Mouse (Mus musculus) layer of hippocampus, postnatal 10 days (tissue): ENCODE measurements around the gene Tomm40l. TPM values are rescaled to one million over a fixed set of nuclear protein-coding genes. Genes with fewer than 3 reads are reported as not detected.
"Not testable (repeated sequence)": the region's sequence is repeated elsewhere in the genome, so short reads cannot be mapped to it uniquely, and the experiment has no call there.

ENCODE experiments used
- DNase-seq, 2 experiments: peaks; one replicate each; pipeline ENCODE4 v3.0.0; 2021; ENCODE audit warnings: low spot score in 2 of 2
- total RNA-seq, 2 experiments: library from RNA; stranded (reverse); gene quantifications; 2 replicates each; pipeline ENCODE4 v1.2.3; 2021

Tomm40l gene
- total RNA-seq, 2 experiments from 2014 or later, result 65.5 to 66.3 TPM

- peak; percentile 49 to 51 for DNase-seq
Measured at GRCm38 (mm10) chr1:171250680-171251593, 28.6 kb upstream of the Tomm40l start, which contains the start of gene Ndufs2. Gene Ndufs2 (minus strand): TSS chr1:171251388.

- peak; percentile 65 to 72 for DNase-seq
Measured at GRCm38 (mm10) chr1:171249913-171250600, 27.7 kb upstream of the Tomm40l start, which contains the start of gene Adamts4. Gene Adamts4 (plus strand): TSS chr1:171250421.

GRCm38 (mm10) chr1:171248386-171249226, 26.3 kb upstream of the Tomm40l start:
- no peak for DNase-seq

DNA sequence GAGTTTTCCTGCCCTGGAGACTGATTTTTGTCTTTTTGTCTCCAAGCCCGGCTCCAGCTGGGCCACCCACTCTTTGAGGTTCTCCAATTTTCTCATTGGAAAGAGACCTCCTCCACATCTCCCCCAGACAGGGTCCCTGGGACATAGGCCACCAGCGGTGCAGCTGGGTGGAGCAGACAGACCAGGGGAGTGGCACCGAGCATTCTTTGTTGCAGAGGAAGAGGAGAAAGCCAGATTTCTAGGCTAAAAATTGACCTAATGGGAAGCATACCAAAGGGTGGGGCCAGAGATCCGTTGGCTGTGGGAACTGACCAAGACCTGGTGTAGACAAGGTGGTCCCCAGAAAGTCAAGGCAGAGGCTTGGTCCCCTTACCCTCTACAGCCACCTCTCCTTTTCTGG, 25.6 kb upstream of the Tomm40l start:
- no peak for DNase-seq

GRCm38 (mm10) chr1:171247453-171247841, 25.1 kb upstream of the Tomm40l start:
- DNase-seq, result no peak

DNA sequence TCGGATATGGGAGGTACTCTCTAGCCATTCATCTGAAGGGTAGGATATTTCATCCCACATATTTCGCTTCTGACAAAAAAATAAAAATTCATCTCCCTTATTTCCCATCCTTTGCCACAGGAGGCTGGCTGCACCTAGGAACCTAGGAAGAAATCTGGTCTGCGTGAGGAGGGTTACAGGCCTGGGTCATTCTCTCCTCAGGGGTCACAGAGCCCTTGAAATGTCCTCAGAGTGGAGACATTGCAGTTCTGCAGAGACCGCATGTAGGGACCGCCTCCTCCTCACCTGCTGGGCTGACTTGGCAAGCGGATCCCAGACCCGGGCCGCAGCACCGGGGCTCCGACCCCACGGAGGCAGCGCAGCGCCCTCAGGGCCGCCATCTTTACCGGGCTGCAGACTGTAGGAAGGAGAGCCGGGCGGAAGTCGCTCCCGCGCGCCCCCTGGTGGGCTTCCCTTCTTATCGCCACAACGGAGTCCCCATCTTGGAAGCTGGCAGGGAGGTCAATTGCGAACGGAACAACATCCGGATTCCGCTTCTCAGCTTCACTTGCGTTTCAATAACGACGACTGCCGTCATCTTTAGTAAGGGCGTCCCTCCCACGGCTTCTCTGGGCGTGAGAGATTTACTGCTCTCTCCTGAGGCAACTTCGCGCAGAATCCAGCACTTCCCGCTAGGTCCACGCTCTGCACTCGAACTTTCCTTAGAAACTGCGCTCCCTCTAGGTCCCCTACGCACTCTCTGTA, 24.6 kb upstream of the Tomm40l start:
- DNase-seq, result peak; percentile 96 to 99

DNA sequence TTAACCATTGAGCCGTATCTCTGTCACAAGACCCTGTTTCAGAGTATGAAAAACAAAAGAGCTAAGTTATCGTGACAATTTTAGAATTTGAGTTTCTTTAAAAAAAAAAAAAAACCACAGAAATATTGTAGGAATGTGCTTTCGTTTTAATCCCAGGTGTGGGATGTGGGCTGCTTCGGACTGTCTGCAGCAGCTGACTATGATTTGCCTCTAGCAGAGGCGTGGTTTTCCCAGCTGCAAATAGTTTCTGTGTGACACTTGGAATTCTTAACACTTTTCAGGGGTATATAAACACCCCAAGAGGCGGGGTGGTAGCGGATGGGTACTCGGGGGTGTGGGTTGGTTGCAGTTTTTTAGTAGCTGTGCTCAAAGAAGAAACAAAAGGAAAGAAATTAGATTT, 23.0 kb upstream of the Tomm40l start:
- no peak for DNase-seq

DNA sequence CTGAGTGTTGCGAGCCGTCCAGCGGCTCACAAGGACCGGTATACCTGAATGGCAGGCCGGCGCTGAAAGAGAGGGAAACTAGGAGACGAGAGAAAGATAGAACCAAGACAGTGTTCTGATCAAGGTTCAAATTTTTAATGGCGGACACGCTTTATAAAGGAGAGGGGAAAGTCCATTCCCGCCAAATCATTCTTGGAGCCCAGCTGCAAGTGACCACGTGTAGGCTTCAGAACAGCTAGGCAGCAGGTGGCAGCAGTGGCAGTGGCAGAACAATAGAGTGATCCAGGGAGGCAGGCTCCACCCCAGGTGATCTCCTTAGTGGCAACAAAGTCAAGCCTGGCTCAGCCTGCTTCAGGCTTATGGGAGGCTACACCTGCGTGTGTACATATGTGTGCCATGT, 19.6 kb upstream of the Tomm40l start:
- DNase-seq, result not testable (repeated sequence)

DNA sequence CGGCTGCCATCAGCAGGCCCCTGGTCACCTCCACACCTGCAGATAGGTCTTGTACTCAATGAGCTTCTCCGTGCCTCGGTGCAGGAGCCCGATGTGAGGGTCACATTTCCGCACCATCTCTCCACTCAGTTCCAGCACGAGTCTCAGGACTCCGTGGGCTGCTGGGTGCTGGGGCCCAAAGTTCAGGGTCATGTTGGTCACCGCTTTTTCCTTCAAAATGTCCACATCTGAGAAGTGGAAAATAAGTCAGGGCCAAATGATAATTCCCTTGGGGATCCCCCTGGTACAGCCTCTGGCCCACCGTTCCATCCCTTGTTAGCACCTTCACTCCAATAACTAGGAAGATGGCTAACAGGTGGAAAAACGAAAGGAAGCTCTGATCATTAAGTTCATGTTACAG, 18.6 kb upstream of the Tomm40l start:
- no peak for DNase-seq

GRCm38 (mm10) chr1:171239992-171240744, 17.9 kb upstream of the Tomm40l start:
- no peak for DNase-seq

DNA sequence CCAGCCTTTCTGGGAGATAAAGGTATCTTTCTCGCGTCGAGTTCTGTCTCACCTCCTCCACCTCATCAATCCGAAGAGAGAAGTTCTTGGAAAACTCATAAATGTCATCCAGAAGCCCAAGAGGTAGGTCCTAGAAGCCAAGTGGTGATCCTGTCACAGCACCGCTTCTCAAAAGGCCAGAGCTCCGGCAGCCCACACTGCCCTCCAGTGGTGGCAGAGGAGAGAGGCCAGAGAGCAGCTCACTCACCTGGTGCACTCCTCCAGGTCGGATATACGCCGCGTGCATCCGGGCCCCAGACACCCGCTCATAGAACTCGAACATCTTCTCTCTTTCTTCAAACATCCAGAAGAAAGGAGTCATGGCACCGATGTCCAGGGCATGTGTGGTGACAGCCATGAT, 16.1 kb upstream of the Tomm40l start:
- peak; percentile 50 to 61 for DNase-seq

- no peak for DNase-seq
Measured at GRCm38 (mm10) chr1:171237438-171237837, 15.1 kb upstream of the Tomm40l start.

GRCm38 (mm10) chr1:171235791-171236190, 13.5 kb upstream of the Tomm40l start:
- DNase-seq, result no peak

- no peak for DNase-seq
Measured at GRCm38 (mm10) chr1:171234538-171234937, 12.2 kb upstream of the Tomm40l start.

GRCm38 (mm10) chr1:171234126-171234525, 11.8 kb upstream of the Tomm40l start, which contains the start of gene Fcer1g:
Gene Fcer1g (minus strand): TSS chr1:171234365.
- no peak for DNase-seq

GRCm38 (mm10) chr1:171232800-171233730, 10.8 kb upstream of the Tomm40l start:
- DNase-seq, result no peak

DNA sequence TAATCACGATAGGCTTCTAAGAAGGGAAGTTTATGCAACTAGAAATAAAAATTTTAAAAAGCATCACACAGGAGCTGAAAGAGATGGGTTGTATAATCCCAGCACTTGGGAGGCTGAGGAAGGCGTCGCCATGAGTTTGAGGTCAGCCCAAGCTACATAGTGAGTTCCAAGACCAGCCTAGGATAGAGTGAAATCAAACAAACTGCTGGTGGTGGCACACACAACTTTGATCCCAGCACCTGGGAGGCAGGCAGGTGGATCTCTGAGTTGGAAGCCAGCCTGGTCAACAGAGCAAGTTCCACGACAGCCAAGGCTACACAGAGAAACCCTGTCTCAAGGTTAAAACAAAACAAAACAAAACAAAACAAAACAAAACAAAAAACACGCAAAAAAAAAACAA, 10.0 kb upstream of the Tomm40l start:
- DNase-seq, result no peak

- DNase-seq, result no peak
Measured at GRCm38 (mm10) chr1:171231844-171232243, 9.5 kb upstream of the Tomm40l start.

DNA sequence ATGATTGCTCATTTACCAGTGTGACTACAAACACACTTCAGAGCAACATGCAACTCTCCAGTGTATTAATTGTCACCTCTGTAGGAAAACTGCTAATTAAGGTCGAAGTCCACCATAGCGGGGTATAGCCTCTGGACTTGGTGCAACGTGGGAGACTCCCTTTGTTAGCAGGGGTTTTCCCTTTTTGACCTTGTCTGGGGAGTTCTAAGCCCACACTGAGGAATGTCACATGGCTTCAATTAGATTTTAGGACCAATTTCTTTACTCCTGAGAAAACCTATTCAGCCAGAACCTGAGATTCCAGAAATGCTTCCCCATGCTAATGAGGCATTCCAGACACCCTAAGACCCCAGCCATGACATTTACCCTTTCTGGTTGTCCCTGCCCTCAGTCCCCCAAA, 7.9 kb upstream of the Tomm40l start:
- DNase-seq, result no peak
